Mouse (Mus musculus) gastrocnemius, adult 2 months (tissue): ENCODE data around the gene Sh3d19. TPM values are rescaled to one million over a fixed set of nuclear protein-coding genes. Genes with fewer than 3 reads are reported as not detected.

Experiments
- DNase-seq: peaks from one replicate; pipeline ENCODE4 v3.0.0; 2022
- H3K27ac ChIP-seq: fragments of 200-600 bp; 2 replicates; pipeline ENCODE4 v1.8.1; 2022; ENCODE audit warnings: mild to moderate bottlenecking
- H3K4me3 ChIP-seq: fragments of 200-600 bp; 2 replicates; pipeline ENCODE4 v1.8.1; 2022; ENCODE audit warnings: mild to moderate bottlenecking, moderate library complexity
- CTCF ChIP-seq: fragments of 200-600 bp; IDR thresholded peaks from 2 replicates; pipeline ENCODE4 v1.8.1; 2022; ENCODE audit warnings: antibody characterized with exemption, mild to moderate bottlenecking, moderate library complexity
- intact Hi-C: fragments of 180-260 bp; cut with DNase I; formaldehyde crosslinking; loops from one replicate; pipeline ENCODE4 v1.15.1; 2025
- total RNA-seq, 2 experiments: library from RNA; stranded (reverse); gene quantifications; 2 replicates each; pipeline ENCODE4 v1.2.3; 2021

Sh3d19 gene
- total RNA-seq, 2 experiments from 2014 or later, result 12.5 to 13.2 TPM

DNA sequence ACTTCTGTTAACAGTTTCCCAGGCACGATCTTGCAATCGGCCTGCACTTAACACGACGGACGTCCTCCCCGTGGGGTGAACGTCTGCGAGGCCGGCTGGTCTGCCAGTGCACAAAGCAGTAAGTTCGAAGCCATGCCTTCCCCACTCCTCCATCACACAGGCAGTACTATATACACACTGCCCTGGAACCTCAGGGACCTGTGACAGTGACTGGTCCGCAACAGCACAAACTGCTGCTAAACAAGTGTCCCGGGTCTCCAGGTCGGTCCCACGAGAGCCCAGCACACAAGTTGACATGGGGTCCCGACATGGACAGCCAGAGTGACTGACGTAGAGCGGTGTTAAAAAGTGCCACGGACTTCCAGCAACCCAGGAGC is 171.0 kb downstream of the Sh3d19 start:
- intact Hi-C loops, result loop anchor here (5.0 to 10.0 kb wide), 2 partner anchors 570 to 1383 kb away; partner anchors contain the start of genes Etv3 and Gatb

DNA sequence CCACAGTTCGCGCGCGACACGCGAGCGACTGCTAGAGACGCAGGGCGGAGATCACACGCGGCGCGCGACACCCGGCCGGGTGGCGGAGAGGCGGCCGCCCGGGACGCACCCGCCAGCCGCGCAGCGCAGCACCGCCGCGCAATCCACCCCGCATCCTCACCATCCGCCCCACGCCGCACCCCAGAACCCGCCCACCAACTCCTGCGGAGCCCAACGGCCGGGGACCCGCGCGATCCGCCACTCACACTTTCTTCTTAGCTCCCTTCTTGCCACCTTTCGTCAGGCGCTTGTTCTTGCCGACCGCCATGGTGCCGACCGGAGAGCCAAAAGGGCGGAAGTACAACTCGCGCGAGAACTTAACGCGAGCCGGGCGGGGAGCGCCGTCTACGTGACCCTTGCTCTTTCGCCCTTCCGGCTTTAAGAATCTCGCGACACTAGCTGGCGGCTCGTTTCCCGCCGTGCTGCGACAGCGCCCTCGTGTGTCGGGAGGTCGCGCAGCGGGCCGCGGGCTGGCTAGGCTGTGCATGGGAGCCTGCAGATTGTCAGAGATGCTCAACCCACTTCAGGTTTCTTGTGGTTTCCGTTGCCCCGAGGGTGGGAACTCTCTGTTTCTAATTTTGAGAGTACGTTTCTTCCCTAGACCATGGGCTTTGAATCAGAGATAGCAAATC is 171.5 kb downstream of the Sh3d19 start, which contains the start of gene Rps3a1:
Gene Rps3a1, minus strand, starts transcription at position 440 of the 671 bp plus-strand sequence.
- intact Hi-C loops, result loop anchor here (5.0 to 10.0 kb wide), 2 partner anchors 570 to 1382 kb away; partner anchors contain the start of genes Etv3 and Gatb

More for the DNA sequence above, 171.0 kb downstream of the Sh3d19 start:
- no peak for DNase-seq
- TF ChIP-seq CTCF, result no peak
- Histone ChIP-seq H3K4me3 (peak overlapping the region; percentile 98), H3K27ac (peak overlapping the region; percentile 93)

GRCm38 (mm10) chr3:86142934-86143317 is 172.0 kb downstream of the Sh3d19 start:
- H3K4me3 ChIP-seq, result no peak overlapping the region
- no peak overlapping the region for H3K27ac ChIP-seq
- no peak for DNase-seq
- no peak for TF ChIP-seq CTCF
- intact Hi-C loops, result loop anchor here (5.0 to 10.0 kb wide), 2 partner anchors 571 to 1382 kb away; partner anchors contain the start of genes Etv3 and Gatb

More for the DNA sequence above, 171.5 kb downstream of the Sh3d19 start, which contains the start of gene Rps3a1:
- Histone ChIP-seq H3K27ac (peak within 1 kb of the TSS; percentile 93), H3K4me3 (peak within 1 kb of the TSS; percentile 98)
- DNase-seq, result peak; percentile 99
- peak; percentile 100 for TF ChIP-seq CTCF

GRCm38 (mm10) chr3:86143343-86143742 is 172.4 kb downstream of the Sh3d19 start:
- no peak for DNase-seq
- no peak for TF ChIP-seq CTCF
- Histone ChIP-seq H3K27ac (no peak overlapping the region), H3K4me3 (no peak overlapping the region)
- intact Hi-C loops, result loop anchor here (5.0 to 10.0 kb wide), 2 partner anchors 571 to 1381 kb away; partner anchors contain the start of genes Etv3 and Gatb

- no peak for TF ChIP-seq CTCF
- Histone ChIP-seq H3K27ac (no peak overlapping the region), H3K4me3 (no peak overlapping the region)
- intact Hi-C loops, result loop anchor here (10.0 kb wide), 1 partner anchor 1376 kb away; the partner anchor contains the start of gene Etv3
- DNase-seq, result no peak
Measured at GRCm38 (mm10) chr3:86149063-86149462, 178.2 kb downstream of the Sh3d19 start.

DNA sequence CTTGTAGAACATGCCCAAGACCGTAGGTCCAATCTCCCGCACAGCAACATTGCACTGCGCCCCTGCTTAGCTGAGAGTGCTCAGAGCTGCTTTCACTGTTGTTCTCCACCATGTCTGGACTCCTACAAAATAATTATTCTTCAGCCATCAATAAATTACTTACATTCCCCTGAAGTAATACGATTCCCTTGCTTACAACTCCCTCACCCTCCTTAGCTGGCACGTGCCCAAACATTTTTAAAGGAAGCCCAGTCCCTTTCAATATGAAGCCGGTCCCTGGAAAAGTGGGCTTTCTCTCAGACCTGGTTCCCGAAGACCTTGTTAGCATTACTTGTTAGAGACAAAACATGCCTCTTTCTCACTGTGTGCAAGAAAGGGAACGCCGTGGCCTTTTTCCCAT is 178.6 kb downstream of the Sh3d19 start:
- DNase-seq, result no peak
- TF ChIP-seq CTCF, result no peak
- intact Hi-C loops, result loop anchor here (10.0 kb wide), 1 partner anchor 1375 kb away; the partner anchor contains the start of gene Etv3
- Histone ChIP-seq H3K4me3 (no peak overlapping the region), H3K27ac (no peak overlapping the region)

- Histone ChIP-seq H3K27ac (peak overlapping the region; percentile 48), H3K4me3 (no peak overlapping the region)
- intact Hi-C loops, result no loop called here
- no peak for TF ChIP-seq CTCF
- DNase-seq, result no peak
Measured at GRCm38 (mm10) chr3:86168841-86169425, 198.0 kb downstream of the Sh3d19 start.

- no peak for TF ChIP-seq CTCF
- Histone ChIP-seq H3K4me3 (no peak overlapping the region), H3K27ac (no peak overlapping the region)
- DNase-seq, result no peak
- intact Hi-C loops, result no loop called here
Measured at GRCm38 (mm10) chr3:86179714-86180113, 208.8 kb downstream of the Sh3d19 start.

Other genes with a start within 250 kb of the Sh3d19 start
- 10 to 100 TPM; 54.3 to 56.8 TPM for gene Fam160a1, start 153.8 kb upstream of the Sh3d19 start, total RNA-seq
- 1 to 10 TPM; 8.0 to 9.4 TPM for gene Glt28d2, start 83.6 kb upstream of the Sh3d19 start, total RNA-seq
- 10 to 100 TPM; 34.5 to 37.4 TPM for gene Gm37240, start 83.6 kb upstream of the Sh3d19 start, total RNA-seq
- not detected for gene Prss48, start 31.4 kb downstream of the Sh3d19 start, total RNA-seq
- gene Rps3a1, start 171.6 kb downstream of the Sh3d19 start, total RNA-seq, result 100 to 1,000 TPM; 405 to 499 TPM